Mouse (Mus musculus): Measurements from ENCODE around the gene Igflr1.

DNA sequence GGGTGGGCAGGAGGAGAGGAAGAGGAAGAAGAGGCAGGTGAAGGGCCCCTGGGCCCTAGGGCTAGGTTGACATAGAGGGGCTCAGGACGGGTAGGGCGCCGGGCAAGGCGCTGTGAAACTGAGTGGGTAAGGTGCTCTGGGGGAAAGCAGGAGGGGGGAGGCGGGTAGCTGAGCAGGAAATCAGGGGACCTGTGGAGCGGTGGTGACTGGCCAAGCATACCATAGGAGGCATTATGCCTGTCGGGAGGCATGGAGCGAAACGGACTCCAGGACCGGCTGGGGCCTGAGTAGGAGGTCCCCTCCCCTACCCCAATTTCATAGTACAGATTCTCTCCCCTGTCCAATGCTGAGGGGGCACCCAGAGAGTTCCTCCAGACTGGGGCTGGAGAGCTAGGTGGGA is 42.4 kb upstream of the Igflr1 start:
- TF ChIP-seq CTCF (IDR thresholded peaks at IDR 0.05) (no peak), POLR2A (IDR thresholded peaks at IDR 0.05; ENCODE audit: insufficient read depth, low read depth, low read length) (no peak), EP300 (IDR thresholded peaks at IDR 0.05; ENCODE audit: insufficient read depth, low read depth, low read length) (no peak)

Data from heart, adult 2 months (tissue).